Mouse (Mus musculus) large intestine, adult 2 months (tissue): ENCODE data around the gene Mettl27. TPM values are rescaled to one million over a fixed set of nuclear protein-coding genes. Genes with fewer than 3 reads are reported as not detected.

Source experiments
- DNase-seq: peaks from one replicate; pipeline ENCODE4 v3.0.0-alpha.2; 2012; ENCODE audit warnings: low read depth, low spot score
- WGBS: fragments of 180-500 bp; shearing (Covaris S2); methylation state at CpG from one replicate; pipeline ENCODE4 v1.1.7; 2018; 5-methylcytosine and 5-hydroxymethylcytosine counted together
- polyA plus RNA-seq: library from polyadenylated mRNA; depleted of rRNA; stranded (reverse); fragments of >200 nt; gene quantifications from 2 replicates; pipeline ENCODE4 v1.2.3, GENCODE M21; 2012; rRNA removed

The Mettl27 gene
- polyA plus RNA-seq: 13.6 and 15.3 TPM in 2 replicates

GRCm38 (mm10) chr5:134932179-134932902 lies at the start of gene Mettl27:
Gene Mettl27 (plus strand): TSS chr5:134932368.
- no peak for DNase-seq

DNA sequence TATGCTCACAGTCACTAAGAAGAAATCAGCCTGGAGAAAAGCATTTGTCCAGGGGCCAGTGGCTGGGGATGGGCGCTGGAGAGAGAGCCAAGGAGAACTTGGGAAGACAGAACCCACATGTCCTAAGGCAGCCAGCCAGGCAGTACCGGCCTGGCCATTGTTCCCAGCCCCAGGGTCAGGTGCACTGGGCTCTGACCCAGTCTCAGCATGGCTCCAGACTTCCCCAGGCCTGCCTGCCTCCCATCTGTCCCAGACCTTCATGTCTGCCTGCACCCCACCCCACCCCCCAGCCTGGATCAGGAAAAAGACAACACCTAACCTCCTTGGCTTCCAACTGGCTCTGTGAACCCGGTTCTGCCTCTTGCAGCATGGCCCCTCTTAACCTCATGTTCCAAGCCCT lies 49.1 kb upstream of the Mettl27 start:
- 56% methylated on average over 3 of the region's 3 CpGs for WGBS
- DNase-seq: no peak

More at GRCm38 (mm10) chr5:134932179-134932902, at the start of gene Mettl27:
- under 1% methylated on average over 41 of the region's 41 CpGs for WGBS

DNA sequence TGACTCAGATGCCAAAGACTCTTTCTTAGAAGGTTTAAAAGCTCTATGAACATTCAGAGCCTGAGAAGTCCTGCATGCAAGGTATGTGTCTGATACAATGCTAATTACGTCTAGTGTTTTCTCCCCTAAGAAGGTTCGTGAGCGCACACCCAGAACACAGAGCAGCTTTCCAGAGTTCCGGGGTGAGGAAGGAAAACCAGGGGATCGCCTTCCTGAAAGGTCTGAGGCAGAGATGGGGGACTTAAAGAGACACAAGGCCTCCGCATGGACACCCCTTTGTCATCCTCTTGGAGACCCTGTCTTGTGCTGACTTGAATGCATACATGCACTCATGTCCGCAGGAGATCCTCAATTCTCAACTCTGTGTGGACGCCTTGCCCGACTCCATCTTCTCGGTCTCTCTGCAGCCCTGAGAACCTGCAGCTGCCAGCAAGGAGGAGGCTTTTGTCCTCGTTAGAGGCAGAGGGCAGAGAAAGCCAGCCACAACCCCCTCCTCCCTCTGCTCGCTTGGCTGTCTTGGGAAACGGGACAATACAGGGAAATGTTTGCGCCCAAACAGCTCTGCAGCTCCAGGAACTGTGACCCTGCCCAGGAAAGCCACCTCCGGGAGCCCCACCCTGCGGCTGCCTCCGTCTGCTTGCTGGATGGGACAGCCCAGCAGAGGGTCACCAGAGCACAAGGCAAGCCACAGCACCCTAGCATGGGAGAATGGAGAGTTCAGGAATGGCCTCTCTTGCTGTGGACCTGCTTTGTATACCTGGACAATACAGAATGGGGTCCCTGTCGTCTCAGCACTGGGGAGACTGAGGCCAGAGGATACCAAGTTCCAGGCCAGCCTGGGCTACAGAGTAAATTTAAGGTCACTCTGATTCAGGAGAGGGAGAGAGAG lies 44.5 kb upstream of the Mettl27 start:
- WGBS: 46% methylated on average over 18 of the region's 18 CpGs
- DNase-seq: no peak

DNA sequence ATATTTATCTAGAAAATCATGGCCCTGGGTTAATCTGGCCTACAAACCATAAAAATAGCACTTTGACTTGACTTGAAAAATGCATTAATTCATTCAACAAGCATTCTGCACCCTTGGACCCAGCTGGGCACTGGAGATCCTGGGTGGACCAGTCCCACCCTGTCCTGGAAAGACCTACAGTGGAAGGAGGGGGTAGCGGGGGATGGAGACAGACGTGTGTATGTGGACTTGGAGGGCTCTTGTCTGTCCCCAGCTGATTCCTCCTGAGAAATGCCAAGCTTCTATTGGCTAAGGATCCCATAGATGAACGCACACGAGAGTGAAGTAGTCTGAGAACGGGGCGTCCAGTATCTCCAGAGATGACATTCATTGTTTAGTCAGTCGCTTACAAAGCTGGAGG lies 43.7 kb upstream of the Mettl27 start:
- WGBS: 70% methylated on average over 7 of the region's 7 CpGs
- DNase-seq: no peak

DNA sequence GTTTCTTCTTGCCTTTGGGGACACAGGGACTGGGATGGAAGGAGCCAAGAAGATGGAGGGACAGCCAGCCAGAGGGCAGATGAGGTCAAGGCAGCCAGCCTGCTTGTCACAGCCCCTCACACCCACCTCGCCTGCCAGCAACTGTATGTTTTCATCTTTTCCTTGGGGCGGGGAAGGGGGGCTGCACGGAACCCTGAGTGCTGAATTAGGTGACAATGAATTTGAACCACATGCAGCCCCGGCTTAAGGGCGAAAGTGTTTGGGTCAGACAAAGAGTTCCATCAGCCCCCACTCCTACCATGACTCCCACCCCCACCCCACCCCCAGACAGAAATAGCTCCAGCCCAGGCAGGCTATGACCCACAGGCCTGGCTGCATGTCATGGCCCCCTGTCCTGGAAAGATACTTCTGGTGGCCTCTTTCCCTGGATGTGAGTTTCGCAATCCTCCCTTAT lies 41.5 kb upstream of the Mettl27 start:
- WGBS: 75% methylated on average over 6 of the region's 6 CpGs
- no peak for DNase-seq

GRCm38 (mm10) chr5:134891552-134891951 lies 40.6 kb upstream of the Mettl27 start:
- WGBS: 62% methylated on average over 8 of the region's 8 CpGs
- DNase-seq: no peak

DNA sequence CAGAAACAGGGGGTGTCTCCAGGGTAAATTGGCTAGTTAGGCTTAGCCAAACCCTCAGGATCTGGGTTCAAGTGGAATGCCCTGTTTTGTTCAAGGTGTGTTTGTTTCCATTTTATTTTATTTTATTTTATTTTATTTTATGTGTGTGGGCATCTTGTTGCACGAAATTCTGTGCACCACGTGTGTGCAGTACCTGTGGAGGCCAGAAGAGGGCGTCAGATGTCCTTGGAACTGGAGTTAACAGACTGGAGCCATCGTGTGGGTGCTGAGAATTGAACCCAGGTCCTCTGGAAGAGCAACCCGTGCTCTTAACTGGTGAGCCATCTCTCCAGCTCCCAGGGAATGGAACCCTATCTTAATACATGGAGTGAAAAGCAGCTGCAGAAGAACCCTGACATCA lies 39.5 kb upstream of the Mettl27 start:
- no peak for DNase-seq
- WGBS: 76% methylated on average over 5 of the region's 5 CpGs

- WGBS: 66% methylated on average over 8 of the region's 8 CpGs
- DNase-seq: no peak
These were observed 36.9 kb upstream of the Mettl27 start for GRCm38 (mm10) chr5:134895291-134895690.

- DNase-seq: no peak
- WGBS: 73% methylated on average over 8 of the region's 8 CpGs
These were observed 35.2 kb upstream of the Mettl27 start for GRCm38 (mm10) chr5:134896965-134897364.

DNA sequence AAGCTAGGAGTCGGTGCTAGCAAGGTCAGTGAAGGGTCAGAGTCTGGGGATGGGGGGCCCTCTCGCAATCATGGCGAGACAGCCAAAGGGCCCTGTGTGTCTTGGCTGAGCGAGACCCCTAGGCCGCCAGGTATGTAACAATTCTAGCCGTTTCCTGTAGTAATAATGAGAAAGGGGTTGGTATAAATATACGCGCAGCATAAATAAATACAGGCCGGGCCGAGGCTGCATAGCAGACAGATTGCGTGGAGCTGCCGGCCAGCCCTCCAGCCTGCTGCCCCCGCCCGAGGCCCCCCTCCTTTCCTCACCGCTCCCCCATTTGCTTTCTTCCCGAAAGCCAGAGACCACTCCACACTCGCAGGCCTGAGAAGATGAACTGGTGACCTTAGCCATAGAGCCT lies 34.6 kb upstream of the Mettl27 start:
- WGBS: 45% methylated on average over 17 of the region's 17 CpGs
- DNase-seq: no peak

DNA sequence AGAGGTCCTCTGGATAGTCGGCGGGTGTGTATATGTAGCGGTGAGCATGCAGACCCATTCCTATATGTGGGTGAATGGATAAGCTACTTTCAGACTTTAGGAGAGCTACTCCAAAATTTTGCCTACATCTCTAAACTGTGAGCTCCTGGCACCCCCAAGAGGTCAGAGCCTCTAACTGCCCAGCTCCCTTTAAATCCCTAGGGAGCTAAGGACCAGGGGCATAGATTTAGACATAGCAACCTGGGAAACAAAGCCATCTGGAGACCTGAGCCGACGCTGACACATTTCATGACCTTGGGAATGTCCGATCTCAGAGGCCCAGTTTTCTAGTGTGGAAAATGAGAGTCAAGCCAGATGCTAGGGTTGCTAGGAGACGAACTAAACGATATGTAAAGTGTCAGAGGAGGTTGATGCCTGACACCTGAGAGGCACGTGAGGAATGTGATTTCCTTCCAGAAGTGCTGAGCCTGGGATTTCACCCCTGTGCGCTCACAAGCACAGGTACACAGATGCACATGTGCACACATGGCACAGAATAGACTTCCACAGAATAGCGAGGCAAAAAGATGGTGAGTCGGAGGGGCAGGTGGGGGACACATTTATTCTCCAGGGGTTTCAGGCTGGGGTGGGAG lies 31.0 kb upstream of the Mettl27 start:
- no peak for DNase-seq
- WGBS: 26% methylated on average over 12 of the region's 12 CpGs

GRCm38 (mm10) chr5:134901644-134902027 lies 30.5 kb upstream of the Mettl27 start:
- 60% methylated on average over 8 of the region's 8 CpGs for WGBS
- no peak for DNase-seq

GRCm38 (mm10) chr5:134906633-134907032 lies 25.5 kb upstream of the Mettl27 start, which contains the start of gene Tmem270:
Gene Tmem270 (minus strand): TSS chr5:134906733.
- no peak for DNase-seq
- WGBS: 85% methylated on average over 6 of the region's 6 CpGs

DNA sequence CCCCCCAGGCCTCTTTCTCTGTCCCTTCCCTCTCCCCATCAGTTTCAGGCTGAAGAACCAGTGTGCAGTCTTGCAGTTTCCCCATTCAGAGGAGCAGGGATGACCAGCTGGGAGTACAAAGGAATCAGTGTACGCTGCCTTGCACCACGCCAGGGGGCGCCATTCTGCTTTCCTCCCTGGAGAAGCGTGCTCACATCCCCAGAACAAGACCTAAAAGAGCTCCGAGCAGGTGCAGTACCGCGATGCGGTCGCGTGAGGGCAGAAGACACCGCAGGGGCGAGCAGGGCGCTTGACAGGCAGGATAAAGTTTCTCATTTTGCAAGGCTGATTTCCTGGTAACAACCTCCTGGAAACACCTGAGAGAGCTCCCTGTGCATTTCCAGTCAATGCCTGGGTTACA lies 25.0 kb upstream of the Mettl27 start:
- DNase-seq: peak; percentile 80
- under 1% methylated on average over 13 of the region's 13 CpGs for WGBS

DNA sequence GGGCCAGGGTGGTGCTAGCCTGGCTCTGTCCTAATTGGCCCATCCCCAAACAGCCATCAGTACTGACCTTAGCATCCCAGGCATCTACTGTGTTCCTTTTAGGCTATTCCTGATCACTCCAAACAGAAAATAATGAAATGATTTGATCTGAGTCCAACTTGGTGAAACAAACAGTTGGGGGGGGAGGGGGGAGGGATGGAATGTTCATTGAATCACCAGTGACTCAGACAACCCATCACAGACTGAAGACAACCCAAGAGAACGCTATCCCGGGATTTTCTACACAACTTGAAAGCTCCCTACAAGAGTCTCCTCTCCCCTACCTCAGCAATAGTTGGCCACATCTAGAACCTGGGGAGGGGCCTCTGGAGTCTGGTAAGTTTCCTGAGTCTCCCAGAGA lies 20.3 kb upstream of the Mettl27 start:
- DNase-seq: no peak
- WGBS: 74% methylated on average over 2 of the region's 2 CpGs

DNA sequence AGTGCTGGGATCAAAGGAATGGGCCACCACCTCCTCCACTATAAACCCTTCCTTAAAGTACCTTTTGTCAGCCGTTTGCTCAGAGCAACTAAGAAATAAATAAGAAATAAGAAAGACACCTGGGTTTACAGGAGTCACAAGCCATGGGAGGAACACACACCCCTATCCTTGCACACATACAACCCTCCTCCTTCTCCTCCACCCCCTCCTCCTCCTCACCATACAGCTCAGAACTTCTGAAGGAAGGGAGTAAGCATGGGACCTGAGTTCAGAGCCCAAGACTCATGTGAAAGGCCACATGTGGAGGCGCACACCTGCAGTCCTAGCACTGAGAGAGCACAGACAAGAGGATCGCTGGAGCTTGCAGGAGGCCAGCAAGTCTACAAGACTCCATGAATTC lies 18.8 kb upstream of the Mettl27 start:
- no peak for DNase-seq
- 64% methylated on average over 3 of the region's 3 CpGs for WGBS

GRCm38 (mm10) chr5:134913753-134914152 lies 18.4 kb upstream of the Mettl27 start:
- 81% methylated on average over 4 of the region's 4 CpGs for WGBS
- no peak for DNase-seq

- WGBS: 71% methylated on average over 8 of the region's 8 CpGs
- DNase-seq: no peak
These were observed 17.7 kb upstream of the Mettl27 start for GRCm38 (mm10) chr5:134914510-134914909.

GRCm38 (mm10) chr5:134915311-134915710 lies 16.9 kb upstream of the Mettl27 start, which contains the start of gene Cldn13:
Gene Cldn13 (minus strand): TSS chr5:134915526.
- 68% methylated on average over 8 of the region's 8 CpGs for WGBS

More at GRCm38 (mm10) chr5:134915311-134915710, 16.9 kb upstream of the Mettl27 start, which contains the start of gene Cldn13:
- DNase-seq: no peak
